Mouse (Mus musculus): Measurements from ENCODE around the gene Olfr1233. TPM values are rescaled to one million over a fixed set of nuclear protein-coding genes. Genes with fewer than 3 reads are reported as not detected.

Gene Olfr1233
- polyA plus RNA-seq (2015; fragmentation: Nextera tagmentation; extraction: Ambion mirVana) = not detected in 2 replicates

GRCm38 (mm10) chr2:89342298-89342697 is at the start of gene Olfr1233:
Olfr1233 (minus strand) TSS chr2:89342398.
- TF ChIP-seq CTCF (IDR thresholded peaks at IDR 0.05; ENCODE audit: low read depth) = no peak
- Histone ChIP-seq H3K9me3 (ENCODE audit: control insufficient read depth) (no peaks in the 10 kb centered on the region), H3K4me2 (replicated peaks; ENCODE audit: low read depth) (no peak within 1 kb of the TSS), H3K27me3 (replicated peaks; ENCODE audit: control insufficient read depth, insufficient read depth, low read length) (no peaks in the 10 kb centered on the region), H3K4me3 (ENCODE audit: low read depth, low read length) (no peak within 1 kb of the TSS), H3K9ac (ENCODE audit: low read depth, low read length) (no peak within 1 kb of the TSS), H3K36me3 (ENCODE audit: control insufficient read depth, insufficient read depth) (no peaks in the 10 kb centered on the region), H3K27ac (ENCODE audit: low read depth, low read length) (no peak within 1 kb of the TSS), H3K4me1 (replicated peaks; ENCODE audit: control insufficient read depth, insufficient read depth, low read length) (no peaks in the 10 kb centered on the region)
- ATAC-seq = no peak

- Histone ChIP-seq H3K4me1 (replicated peaks; ENCODE audit: control insufficient read depth, insufficient read depth, low read length) (no peaks in the 10 kb centered on the region), H3K9ac (ENCODE audit: low read depth, low read length) (no peak within 1 kb of the TSS), H3K27ac (ENCODE audit: low read depth, low read length) (no peak within 1 kb of the TSS), H3K36me3 (ENCODE audit: control insufficient read depth, insufficient read depth) (no peaks in the 10 kb centered on the region), H3K9me3 (ENCODE audit: control insufficient read depth) (no peaks in the 10 kb centered on the region), H3K27me3 (replicated peaks; ENCODE audit: control insufficient read depth, insufficient read depth, low read length) (no peaks in the 10 kb centered on the region), H3K4me3 (ENCODE audit: low read depth, low read length) (no peak within 1 kb of the TSS), H3K4me2 (replicated peaks; ENCODE audit: low read depth) (no peak within 1 kb of the TSS)
- no peak for ATAC-seq
- WGBS = 83% methylated on average over 4 of the region's 4 CpGs
- TF ChIP-seq CTCF (IDR thresholded peaks at IDR 0.05; ENCODE audit: low read depth) = no peak
Measured at GRCm38 (mm10) chr2:89364765-89365164, 22.6 kb upstream of the Olfr1233 start, which contains the start of gene Olfr1234. Olfr1234 (minus strand) TSS chr2:89364865.

DNA sequence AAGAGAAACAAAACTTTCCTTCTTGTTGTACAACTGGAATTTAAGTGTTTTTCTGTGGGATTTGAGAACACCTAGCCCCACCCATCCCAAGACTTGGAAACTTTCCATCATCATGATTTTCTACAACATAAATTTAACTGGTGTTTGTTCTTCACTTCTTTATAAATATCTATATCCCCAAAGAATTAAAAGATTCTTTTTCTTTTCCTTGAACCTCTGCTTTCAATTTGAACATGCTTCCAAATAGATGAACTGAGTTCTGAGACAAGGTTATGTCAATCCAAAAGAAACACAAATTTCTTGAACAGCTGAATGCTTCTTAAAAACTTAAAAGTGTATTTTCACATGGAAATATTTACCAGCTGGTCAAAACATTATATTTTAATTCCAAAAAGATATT is 12.6 kb downstream of the Olfr1233 start, which contains the start of gene Olfr1232:
TSS of gene Olfr1232 (minus strand) at position 101 of the 400 bp plus-strand sequence.
- no peak for ATAC-seq

GRCm38 (mm10) chr2:89306974-89307373 is 35.2 kb downstream of the Olfr1233 start, which contains the start of gene Olfr1231:
Olfr1231 (minus strand) TSS chr2:89307074.
- Histone ChIP-seq H3K9me3 (ENCODE audit: control insufficient read depth) (no peaks in the 10 kb centered on the region), H3K27ac (ENCODE audit: low read depth, low read length) (no peak within 1 kb of the TSS)

More for the DNA sequence above, 12.6 kb downstream of the Olfr1233 start, which contains the start of gene Olfr1232:
- TF ChIP-seq CTCF (IDR thresholded peaks at IDR 0.05; ENCODE audit: low read depth) = no peak
- no peaks in the 10 kb centered on the region for H3K36me3 ChIP-seq (ENCODE audit: control insufficient read depth, insufficient read depth)
- no peak within 1 kb of the TSS for H3K9ac ChIP-seq (ENCODE audit: low read depth, low read length)
- no peaks in the 10 kb centered on the region for H3K4me1 ChIP-seq (replicated peaks; ENCODE audit: control insufficient read depth, insufficient read depth, low read length)
- H3K4me2 ChIP-seq (replicated peaks; ENCODE audit: low read depth) = no peak within 1 kb of the TSS
- H3K9me3 ChIP-seq (ENCODE audit: control insufficient read depth) = no peaks in the 10 kb centered on the region
- no peak within 1 kb of the TSS for H3K4me3 ChIP-seq (ENCODE audit: low read depth, low read length)
- H3K27ac ChIP-seq (ENCODE audit: low read depth, low read length) = no peak within 1 kb of the TSS
- no peaks in the 10 kb centered on the region for H3K27me3 ChIP-seq (replicated peaks; ENCODE audit: control insufficient read depth, insufficient read depth, low read length)

DNA sequence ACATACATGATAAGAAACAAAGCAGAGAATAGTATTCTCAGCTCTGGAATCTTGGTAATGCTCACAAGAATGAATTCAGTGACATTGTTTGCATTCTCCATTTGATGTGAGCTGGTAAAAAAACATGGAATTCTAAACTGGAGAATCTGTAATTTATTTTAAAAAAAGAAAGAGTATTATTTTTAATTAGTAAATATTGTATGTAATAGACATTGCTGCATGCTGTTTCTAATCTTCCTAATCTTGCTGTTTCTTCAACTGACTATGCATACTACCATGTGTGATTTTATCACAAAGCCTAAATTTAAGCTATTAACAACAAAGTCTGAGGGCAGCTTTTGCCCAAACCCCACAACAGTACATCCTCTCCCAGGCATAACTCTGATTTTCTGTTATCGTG is 45.0 kb downstream of the Olfr1233 start, which contains the start of gene Olfr1230:
TSS of gene Olfr1230 (minus strand) at position 101 of the 400 bp plus-strand sequence.
- Histone ChIP-seq H3K4me3 (ENCODE audit: low read depth, low read length) (no peak within 1 kb of the TSS), H3K27ac (ENCODE audit: low read depth, low read length) (no peak within 1 kb of the TSS), H3K9me3 (ENCODE audit: control insufficient read depth) (no peaks in the 10 kb centered on the region), H3K4me1 (replicated peaks; ENCODE audit: control insufficient read depth, insufficient read depth, low read length) (no peaks in the 10 kb centered on the region), H3K4me2 (replicated peaks; ENCODE audit: low read depth) (no peak within 1 kb of the TSS), H3K36me3 (ENCODE audit: control insufficient read depth, insufficient read depth) (no peaks in the 10 kb centered on the region), H3K9ac (ENCODE audit: low read depth, low read length) (no peak within 1 kb of the TSS), H3K27me3 (replicated peaks; ENCODE audit: control insufficient read depth, insufficient read depth, low read length) (no peaks in the 10 kb centered on the region)
- WGBS = 84% methylated on average over 1 of the region's 1 CpGs
- ATAC-seq = no peak
- no peak for TF ChIP-seq CTCF (IDR thresholded peaks at IDR 0.05; ENCODE audit: low read depth)

More at GRCm38 (mm10) chr2:89306974-89307373, 35.2 kb downstream of the Olfr1233 start, which contains the start of gene Olfr1231:
- no peaks in the 10 kb centered on the region for H3K36me3 ChIP-seq (ENCODE audit: control insufficient read depth, insufficient read depth)
- H3K27me3 ChIP-seq (replicated peaks; ENCODE audit: control insufficient read depth, insufficient read depth, low read length) = no peaks in the 10 kb centered on the region
- H3K4me3 ChIP-seq (ENCODE audit: low read depth, low read length) = no peak within 1 kb of the TSS
- 70% methylated on average over 2 of the region's 2 CpGs for WGBS
- TF ChIP-seq CTCF (IDR thresholded peaks at IDR 0.05; ENCODE audit: low read depth) = no peak
- H3K4me2 ChIP-seq (replicated peaks; ENCODE audit: low read depth) = no peak within 1 kb of the TSS
- no peak within 1 kb of the TSS for H3K9ac ChIP-seq (ENCODE audit: low read depth, low read length)
- no peaks in the 10 kb centered on the region for H3K4me1 ChIP-seq (replicated peaks; ENCODE audit: control insufficient read depth, insufficient read depth, low read length)
- ATAC-seq = no peak

DNA sequence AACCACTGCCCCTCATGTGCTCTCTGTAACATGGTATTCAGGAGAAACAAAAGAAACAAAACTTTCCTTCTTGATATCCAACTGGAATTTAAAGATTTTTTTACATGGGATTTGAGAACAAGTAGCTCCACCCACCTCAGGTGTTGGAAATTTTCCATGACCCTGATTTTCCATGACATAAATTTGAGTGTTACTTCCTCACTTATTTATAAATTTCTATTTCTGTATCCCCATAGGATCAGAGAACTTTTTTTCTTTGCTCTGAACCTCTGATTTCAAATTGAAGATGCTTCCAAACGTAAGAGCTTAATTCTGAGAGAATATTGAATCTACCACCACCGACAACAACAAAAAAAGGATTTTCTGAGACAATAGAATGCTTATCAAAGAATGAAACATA is 54.3 kb downstream of the Olfr1233 start, which contains the start of gene Olfr1229:
TSS of gene Olfr1229 (minus strand) at position 101 of the 400 bp plus-strand sequence.
- H3K4me1 ChIP-seq (replicated peaks; ENCODE audit: control insufficient read depth, insufficient read depth, low read length) = no peaks in the 10 kb centered on the region
- H3K9me3 ChIP-seq (ENCODE audit: control insufficient read depth) = no peaks in the 10 kb centered on the region
- H3K4me3 ChIP-seq (ENCODE audit: low read depth, low read length) = no peak within 1 kb of the TSS
- no peak within 1 kb of the TSS for H3K27ac ChIP-seq (ENCODE audit: low read depth, low read length)
- TF ChIP-seq CTCF (IDR thresholded peaks at IDR 0.05; ENCODE audit: low read depth) = no peak
- H3K27me3 ChIP-seq (replicated peaks; ENCODE audit: control insufficient read depth, insufficient read depth, low read length) = no peaks in the 10 kb centered on the region
- no peaks in the 10 kb centered on the region for H3K36me3 ChIP-seq (ENCODE audit: control insufficient read depth, insufficient read depth)
- no peak within 1 kb of the TSS for H3K4me2 ChIP-seq (replicated peaks; ENCODE audit: low read depth)
- ATAC-seq = no peak
- H3K9ac ChIP-seq (ENCODE audit: low read depth, low read length) = no peak within 1 kb of the TSS
- 80% methylated on average over 2 of the region's 2 CpGs for WGBS

Other genes with a start within 250 kb of the Olfr1233 start
- not detected in 2 replicates for gene Olfr1220, start 235.6 kb downstream of the Olfr1233 start, polyA plus RNA-seq (2015; fragmentation: Nextera tagmentation; extraction: Ambion mirVana)
- not detected in 2 replicates for gene Olfr1221, start 225.1 kb downstream of the Olfr1233 start, polyA plus RNA-seq (2015; fragmentation: Nextera tagmentation; extraction: Ambion mirVana)
- gene Olfr1222, start 209.3 kb downstream of the Olfr1233 start, polyA plus RNA-seq (2015; fragmentation: Nextera tagmentation; extraction: Ambion mirVana) = not detected in 2 replicates
- gene Olfr1223, start 190.8 kb downstream of the Olfr1233 start, polyA plus RNA-seq (2015; fragmentation: Nextera tagmentation; extraction: Ambion mirVana) = not detected in 2 replicates
- gene Olfr1224-ps1, start 178.3 kb downstream of the Olfr1233 start, polyA plus RNA-seq (2015; fragmentation: Nextera tagmentation; extraction: Ambion mirVana) = not detected in 2 replicates
- not detected in 2 replicates for gene Olfr1225, start 167.7 kb downstream of the Olfr1233 start, polyA plus RNA-seq (2015; fragmentation: Nextera tagmentation; extraction: Ambion mirVana)
- not detected in 2 replicates for gene Olfr1226, start 142.3 kb downstream of the Olfr1233 start, polyA plus RNA-seq (2015; fragmentation: Nextera tagmentation; extraction: Ambion mirVana)
- not detected in 2 replicates for gene Olfr1228, start 88.3 kb downstream of the Olfr1233 start, polyA plus RNA-seq (2015; fragmentation: Nextera tagmentation; extraction: Ambion mirVana)
- gene Olfr1229, start 54.4 kb downstream of the Olfr1233 start, polyA plus RNA-seq (2015; fragmentation: Nextera tagmentation; extraction: Ambion mirVana) = not detected in 2 replicates
- not detected in 2 replicates for gene Olfr1230, start 45.1 kb downstream of the Olfr1233 start, polyA plus RNA-seq (2015; fragmentation: Nextera tagmentation; extraction: Ambion mirVana)
- not detected in 2 replicates for gene Olfr1231, start 35.3 kb downstream of the Olfr1233 start, polyA plus RNA-seq (2015; fragmentation: Nextera tagmentation; extraction: Ambion mirVana)
- gene Olfr1232, start 12.7 kb downstream of the Olfr1233 start, polyA plus RNA-seq (2015; fragmentation: Nextera tagmentation; extraction: Ambion mirVana) = not detected in 2 replicates
- not detected in 2 replicates for gene Olfr1234, start 22.5 kb upstream of the Olfr1233 start, polyA plus RNA-seq (2015; fragmentation: Nextera tagmentation; extraction: Ambion mirVana)
- not detected in 2 replicates for gene Olfr1238, start 67.3 kb upstream of the Olfr1233 start, polyA plus RNA-seq (2015; fragmentation: Nextera tagmentation; extraction: Ambion mirVana)
- gene Olfr1239, start 78.0 kb upstream of the Olfr1233 start, polyA plus RNA-seq (2015; fragmentation: Nextera tagmentation; extraction: Ambion mirVana) = not detected in 2 replicates
- gene Olfr1240, start 100.6 kb upstream of the Olfr1233 start, polyA plus RNA-seq (2015; fragmentation: Nextera tagmentation; extraction: Ambion mirVana) = not detected in 2 replicates
- not detected in 2 replicates for gene Olfr1241, start 144.7 kb upstream of the Olfr1233 start, polyA plus RNA-seq (2015; fragmentation: Nextera tagmentation; extraction: Ambion mirVana)
- not detected in 2 replicates for gene Olfr1242, start 155.9 kb upstream of the Olfr1233 start, polyA plus RNA-seq (2015; fragmentation: Nextera tagmentation; extraction: Ambion mirVana)
- not detected in 2 replicates for gene Olfr1243, start 189.1 kb upstream of the Olfr1233 start, polyA plus RNA-seq (2015; fragmentation: Nextera tagmentation; extraction: Ambion mirVana)
- gene Olfr1245, start 236.0 kb upstream of the Olfr1233 start, polyA plus RNA-seq (2015; fragmentation: Nextera tagmentation; extraction: Ambion mirVana) = not detected in 2 replicates